In the genomic region with DNA sequence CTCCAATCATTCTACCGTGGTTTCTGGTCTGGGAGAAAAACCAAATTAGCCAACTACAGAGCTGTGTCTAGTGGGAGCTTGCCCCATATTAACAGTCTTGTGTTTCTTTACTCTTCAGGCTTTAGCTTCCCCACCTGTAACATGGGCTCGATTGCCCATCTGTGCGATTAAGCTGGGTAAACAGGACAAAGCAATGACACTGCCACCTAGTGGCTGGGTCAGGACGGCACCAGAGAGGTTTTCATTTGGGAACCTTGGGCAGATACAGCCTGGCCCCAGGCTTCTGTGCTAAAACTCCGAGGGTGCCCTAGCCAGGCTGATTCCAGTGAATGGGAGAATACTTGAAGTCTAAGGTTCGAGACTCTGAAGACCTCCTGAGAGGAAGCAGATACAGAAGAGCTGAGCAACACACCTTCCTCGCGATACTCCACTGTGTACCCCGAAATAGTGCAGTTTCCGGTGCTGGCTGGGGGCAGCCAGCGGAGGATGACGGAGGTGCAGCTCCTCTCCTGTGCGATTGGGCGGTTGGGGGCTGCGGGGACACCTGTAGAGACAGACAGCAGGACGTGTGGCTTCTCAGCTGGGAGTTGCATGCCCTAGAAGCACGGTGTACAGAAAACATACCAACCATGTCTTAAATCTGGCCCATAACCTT, we compare ENCODE assay signal across 8 mouse cellular contexts. TPM values are rescaled to one million over a fixed set of nuclear protein-coding genes. Genes with fewer than 3 reads are reported as not detected.
A peak's percentile ranks its signal among the peaks of the same experiment; 100 is the strongest.
DNase-seq lines count a peak whose midpoint lies in the region; ATAC-seq and TF ChIP-seq lines count a peak whose summit lies in the region.

No protein-coding gene starts in this region.

- no peaks in the 10 kb centered on the region for H3K36me3 ChIP-seq in kidney, embryonic 14.5 days (ENCODE audit: control insufficient read depth, insufficient read depth, low read length)
- H3K36me3 ChIP-seq in CH12.LX (replicated peaks in 1 of 2; ENCODE audit: control insufficient read depth in 1 of 2, insufficient read depth in 1 of 2, low read length in 1 of 2): no peaks in the 10 kb centered on the region
- H3K36me3 ChIP-seq in embryonic facial prominence, embryonic 11.5 days (replicated peaks; ENCODE audit: control insufficient read depth, insufficient read depth, low read depth, low read length): no peaks in the 10 kb centered on the region
- H3K36me3 ChIP-seq in kidney, embryonic 15.5 days: no peaks in the 10 kb centered on the region
- no peaks in the 10 kb centered on the region for H3K36me3 ChIP-seq in megakaryocyte, embryonic 14.5 days (replicated peaks; ENCODE audit: low read length)

- no peak overlapping the region for H3K9ac ChIP-seq in kidney, embryonic 14.5 days (ENCODE audit: low read depth, low read length)
- 0 out of 2 replicates have a peak overlapping the region, but pooled peaks have one; percentile 0 for H3K9ac ChIP-seq in CH12.LX (ENCODE audit: insufficient read depth, low read depth)
- no peak overlapping the region for H3K9ac ChIP-seq in embryonic facial prominence, embryonic 11.5 days (replicated peaks; ENCODE audit: low read length)
- H3K9ac ChIP-seq in kidney, embryonic 15.5 days: no peak overlapping the region

- no peak overlapping the region for H3K4me3 ChIP-seq in kidney, embryonic 14.5 days (ENCODE audit: low read length)
- peak overlapping the region; percentile 5 to 34 (median 21) for H3K4me3 ChIP-seq in CH12.LX (replicated peaks in 1 of 3; ENCODE audit: low read depth in 2 of 3, low read length in 2 of 3, poor library complexity in 1 of 3)
- H3K4me3 ChIP-seq in embryonic facial prominence, embryonic 11.5 days (ENCODE audit: low read depth, low read length): no peak overlapping the region
- no peak overlapping the region for H3K4me3 ChIP-seq in kidney, embryonic 15.5 days (replicated peaks)
- H3K4me3 ChIP-seq in megakaryocyte, embryonic 14.5 days (replicated peaks): peak overlapping the region; percentile 65

- TF ChIP-seq CTCF in CH12.LX (conservative IDR thresholded peaks at IDR 0.05 in 1 of 2, IDR thresholded peaks at IDR 0.05 in 1 of 2; ENCODE audit: low read depth in 2 of 2, low read length in 2 of 2): peak; percentile 89 to 94

- H3K79me2 ChIP-seq in CH12.LX (replicated peaks; ENCODE audit: control insufficient read depth, extremely low read depth, insufficient read depth, poor library complexity, severe bottlenecking): no peaks in the 10 kb centered on the region

- 61% methylated on average over 17 of the region's 17 CpGs for WGBS in kidney, embryonic 14.5 days
- WGBS in embryonic facial prominence, embryonic 11.5 days: 54% methylated on average over 17 of the region's 17 CpGs
- WGBS in kidney, embryonic 15.5 days: 63% methylated on average over 17 of the region's 17 CpGs

- no peak overlapping the region for H3K4me2 ChIP-seq in kidney, embryonic 14.5 days (replicated peaks; ENCODE audit: low read depth, low read length)
- H3K4me2 ChIP-seq in CH12.LX (ENCODE audit: insufficient read depth, low read depth, poor library complexity, severe bottlenecking): peak overlapping the region; percentile 33
- no peak overlapping the region for H3K4me2 ChIP-seq in embryonic facial prominence, embryonic 11.5 days (ENCODE audit: low read depth, low read length)
- H3K4me2 ChIP-seq in kidney, embryonic 15.5 days: no peak overlapping the region

- 0 out of 2 replicates have a peak, but pooled peaks cover 2% of the 10 kb centered on the region for H3K4me1 ChIP-seq in kidney, embryonic 14.5 days (ENCODE audit: control insufficient read depth, insufficient read depth, low read length)
- peaks cover 25 to 50% of the 10 kb centered on the region in 2 experiments for H3K4me1 ChIP-seq in CH12.LX (ENCODE audit: control insufficient read depth in 1 of 2, insufficient read depth in 2 of 2)
- no peaks in the 10 kb centered on the region for H3K4me1 ChIP-seq in embryonic facial prominence, embryonic 11.5 days (ENCODE audit: control insufficient read depth, insufficient read depth, low read length)
- peaks cover 7% of the 10 kb centered on the region for H3K4me1 ChIP-seq in kidney, embryonic 15.5 days
- H3K4me1 ChIP-seq in megakaryocyte, embryonic 14.5 days: peaks cover 26% of the 10 kb centered on the region

- no peaks in the 10 kb centered on the region for H3K9me3 ChIP-seq in kidney, embryonic 14.5 days (ENCODE audit: control insufficient read depth, low read length)
- no peaks in the 10 kb centered on the region for H3K9me3 ChIP-seq in CH12.LX (replicated peaks; ENCODE audit: low read length)
- no peaks in the 10 kb centered on the region for H3K9me3 ChIP-seq in embryonic facial prominence, embryonic 11.5 days (replicated peaks; ENCODE audit: control insufficient read depth, low read length)
- H3K9me3 ChIP-seq in kidney, embryonic 15.5 days (replicated peaks): no peaks in the 10 kb centered on the region
- H3K9me3 ChIP-seq in megakaryocyte, embryonic 14.5 days: no peaks in the 10 kb centered on the region

- no peak for TF ChIP-seq EP300 in CH12.LX (IDR thresholded peaks at IDR 0.05; ENCODE audit: low read length)

- H3K27me3 ChIP-seq in kidney, embryonic 14.5 days (ENCODE audit: control insufficient read depth, insufficient read depth, low read length): no peaks in the 10 kb centered on the region
- peaks cover 4% of the 10 kb centered on the region for H3K27me3 ChIP-seq in CH12.LX (replicated peaks)
- H3K27me3 ChIP-seq in embryonic facial prominence, embryonic 11.5 days (ENCODE audit: control insufficient read depth, insufficient read depth, low read length): no peaks in the 10 kb centered on the region
- no peaks in the 10 kb centered on the region for H3K27me3 ChIP-seq in kidney, embryonic 15.5 days
- H3K27me3 ChIP-seq in megakaryocyte, embryonic 14.5 days (replicated peaks): peaks cover 31% of the 10 kb centered on the region

- ATAC-seq in kidney, embryonic 14.5 days (ENCODE audit: low FRiP score, low TSS enrichment): no peak; the same call in 1 of the 2 replicates
- ATAC-seq in embryonic facial prominence, embryonic 11.5 days (replicated peaks; ENCODE audit: insufficient number of reproducible peaks, low FRiP score, low TSS enrichment, low read depth): no peak
- no peak for ATAC-seq in kidney, embryonic 15.5 days (replicated peaks; ENCODE audit: low FRiP score)

- dilution Hi-C loops in CH12.LX (cut with MboI; ENCODE audit: extremely low pct_ligation_motif_present, extremely low pct_unique_long_range_greater_than_20kb, low sequenced_read_pairs): no loop called here

- no peak overlapping the region for H3K27ac ChIP-seq in kidney, embryonic 14.5 days (ENCODE audit: low read depth, low read length)
- H3K27ac ChIP-seq in CH12.LX (ENCODE audit: insufficient read depth, low read depth): no peak overlapping the region
- H3K27ac ChIP-seq in embryonic facial prominence, embryonic 11.5 days (replicated peaks; ENCODE audit: low read depth, low read length): no peak overlapping the region
- H3K27ac ChIP-seq in kidney, embryonic 15.5 days: peak overlapping the region; percentile 58

- peak; percentile 24; the same call in 1 of the 2 replicates for TF ChIP-seq POLR2A in CH12.LX (IDR thresholded peaks at IDR 0.05; ENCODE audit: low read depth, low read length)

- peak; percentile 37 for DNase-seq in kidney, adult 11 months
- peak; percentile 84 for DNase-seq in CH12.LX (ENCODE audit: extremely low read depth)
- DNase-seq in adrenal gland, postnatal 25 days: peak; percentile 67
- DNase-seq in embryonic facial prominence, embryonic 11.5 days (ENCODE audit: low spot score): peak; percentile 69
- peak; percentile 65 for DNase-seq in thymus, postnatal 25 days

- TF ChIP-seq RAD21 in CH12.LX (IDR thresholded peaks at IDR 0.05; ENCODE audit: low read depth, low read length): peak; percentile 63

- in situ Hi-C loops in CH12.LX (cut with MboI; ENCODE audit: low pct_ligation_motif_present, low pct_unique_long_range_greater_than_20kb, low sequenced_read_pairs): loop anchor here (5.0 kb wide), 1 partner anchor 129 kb away; no protein-coding TSS in a partner anchor

TF ChIP-seq in CH12.LX, 34 proteins besides CTCF, POLR2A, EP300 and RAD21 (continues in another document):
- no peak for TF ChIP-seq MAFK (IDR thresholded peaks at IDR 0.05; ENCODE audit: insufficient replicate concordance, low read length)
- no peak for TF ChIP-seq NELFE (IDR thresholded peaks at IDR 0.05; ENCODE audit: low read depth, low read length)
- TF ChIP-seq NRF1 (IDR thresholded peaks at IDR 0.05; ENCODE audit: low read depth, low read length): no peak
- no peak for TF ChIP-seq JUND (conservative IDR thresholded peaks at IDR 0.05; ENCODE audit: low read depth, low read length)
- TF ChIP-seq MAX (IDR thresholded peaks at IDR 0.05; ENCODE audit: low read length): peak; percentile 35; the same call in 1 of the 2 replicates
- TF ChIP-seq ETS1 (conservative IDR thresholded peaks at IDR 0.05; ENCODE audit: low read depth, low read length): no peak
- TF ChIP-seq USF1 (IDR thresholded peaks at IDR 0.05; ENCODE audit: low read depth, low read length): no peak
- no peak for TF ChIP-seq CHD1 (IDR thresholded peaks at IDR 0.05; ENCODE audit: low read depth, low read length)
- TF ChIP-seq USF2 (conservative IDR thresholded peaks at IDR 0.05; ENCODE audit: low read depth, low read length): no peak
- no peak for TF ChIP-seq ZKSCAN1 (IDR thresholded peaks at IDR 0.05; ENCODE audit: borderline replicate concordance, low read depth, low read length)
- no peak for TF ChIP-seq ZNF384 (IDR thresholded peaks at IDR 0.05; ENCODE audit: low read depth, low read length)
- no peak for TF ChIP-seq JUN (IDR thresholded peaks at IDR 0.05; ENCODE audit: insufficient read depth, low read depth, low read length)
- TF ChIP-seq IRF4 (IDR thresholded peaks at IDR 0.05; ENCODE audit: low read depth, low read length): 0 out of 2 replicates have a peak, but pooled peaks have one; percentile 8
- no peak for TF ChIP-seq MYC (IDR thresholded peaks at IDR 0.05; ENCODE audit: low read depth, low read length)
- peak; percentile 79 for TF ChIP-seq SMC3 (IDR thresholded peaks at IDR 0.05; ENCODE audit: low read depth, low read length)
- peak; percentile 87 for TF ChIP-seq CHD2 (IDR thresholded peaks at IDR 0.05; ENCODE audit: low read length)
- no peak for TF ChIP-seq SIN3A (IDR thresholded peaks at IDR 0.05; ENCODE audit: low read length)
- no peak for TF ChIP-seq E2F4 (IDR thresholded peaks at IDR 0.05; ENCODE audit: insufficient replicate concordance, low read depth, low read length)

RNA-seq across cellular contexts. Expression of a gene that starts 21.6 kb away (rescaled TPM):
- 49.7 and 72.2 TPM in 2 replicates for polyA plus RNA-seq in kidney, embryonic 14.5 days (2014; fragmentation: Nextera tagmentation; extraction: Ambion mirVana)
- total RNA-seq in CH12.LX (2012; rRNA removed): 115 and 161 TPM in 2 replicates
- 165 and 173 TPM in 2 replicates for total RNA-seq in CH12.LX (2014; rRNA removed)
- 155 and 161 TPM in 2 replicates for polyA plus RNA-seq in CH12.LX (2012; ENCODE audit: insufficient read length, low read depth)
- total RNA-seq in adrenal gland, postnatal 25 days (2021): 48.2 and 55.5 TPM in 2 replicates
- 90.4 and 91.0 TPM in 2 replicates for polyA plus RNA-seq in embryonic facial prominence, embryonic 11.5 days (2014; fragmentation: Nextera tagmentation; extraction: Ambion mirVana)
- polyA plus RNA-seq in kidney, embryonic 15.5 days (2015; fragmentation: Nextera tagmentation; extraction: Ambion mirVana): 62.5 and 63.6 TPM in 2 replicates
- 5.2 and 6.5 TPM in 2 replicates for polyA plus RNA-seq in megakaryocyte, embryonic 14.5 days (2012; ENCODE audit: insufficient read depth, low replicate concordance)

Comparison
In these comparisons a context has a peak if more than half of its experiments do, and no peak if none do; other contexts are left out.
1. H3K4me3 ChIP-seq: peak in CH12.LX (3 of 3) and megakaryocyte, embryonic 14.5 days (single experiment); none in kidney, embryonic 14.5 days (single experiment), embryonic facial prominence, embryonic 11.5 days (single experiment) and kidney, embryonic 15.5 days (single experiment).
2. Peak in every context shown above with its lines, with median percentiles within 50 percentile points of each other: DNase-seq.